Mouse (Mus musculus) T-helper 1 cell (primary cell): ENCODE measurements around the gene Glg1.
"Not testable (repeated sequence)": the region's sequence is repeated elsewhere in the genome, so short reads cannot be mapped to it uniquely, and the experiment has no call there.

ENCODE experiments used
- in situ Hi-C: fragments of 300-600 bp; cut with MboI, MseI; formaldehyde crosslinking; loops from one replicate; pipeline ENCODE4 v1.15.1; 2025; ENCODE audit warnings: high pct_unique_total_duplicates

Gene Glg1

DNA sequence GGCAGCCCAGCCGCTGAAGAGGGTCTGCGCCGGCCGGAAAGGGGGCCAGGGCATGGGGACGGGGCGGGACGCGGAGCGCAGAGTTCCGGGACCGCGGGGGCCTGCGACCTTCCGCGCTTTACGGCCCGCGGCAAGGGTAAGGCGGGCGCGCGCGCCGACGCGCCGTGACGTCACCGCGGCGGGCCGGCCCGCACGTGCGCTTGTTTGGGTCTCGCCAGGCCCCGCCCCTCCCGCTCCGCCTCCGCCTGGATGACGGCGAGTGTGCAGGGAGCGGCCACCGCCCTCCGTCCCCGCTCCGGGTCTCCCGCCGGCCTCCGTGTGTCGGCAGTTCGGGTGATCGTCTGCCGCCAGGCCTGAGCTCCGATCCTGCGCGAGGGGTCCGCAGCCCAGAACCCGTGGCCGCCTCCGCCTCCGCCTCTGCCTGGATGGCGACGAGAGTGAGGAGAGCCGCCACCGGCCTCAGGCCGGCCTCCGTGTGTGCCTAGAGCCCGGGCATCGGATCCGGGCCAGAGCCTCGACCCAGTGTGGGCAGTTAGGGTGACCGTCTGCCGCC lies 113.5 kb downstream of the Glg1 start:
- in situ Hi-C loops: not testable (repeated sequence)

DNA sequence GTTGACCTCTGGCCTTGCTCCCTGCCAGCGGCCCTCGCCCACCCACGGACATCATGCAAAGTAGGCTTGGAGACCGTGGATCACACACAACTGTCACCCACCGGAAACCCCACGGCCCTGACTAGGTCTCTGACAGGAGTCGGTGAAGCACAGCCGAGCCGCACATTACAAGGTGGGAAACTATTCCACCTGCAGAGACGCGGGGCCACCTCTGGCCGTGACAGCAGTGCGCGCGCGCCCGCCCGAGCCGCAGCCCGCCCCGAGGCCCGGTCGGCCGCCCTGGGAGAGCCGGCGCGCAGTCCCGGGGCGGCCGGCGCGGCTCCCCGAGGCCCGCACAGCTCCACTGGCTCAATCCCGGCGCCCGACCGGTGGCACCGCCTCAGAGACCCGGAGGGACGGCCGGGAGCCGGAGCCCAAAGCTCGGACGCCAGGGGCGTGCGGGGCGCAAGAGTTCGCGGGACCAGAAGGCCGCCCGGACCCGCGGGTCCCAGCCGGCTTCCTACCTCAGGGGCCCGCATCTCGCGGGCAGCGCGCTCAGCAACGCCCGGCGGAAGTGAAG lies 114.0 kb downstream of the Glg1 start:
- in situ Hi-C loops: loop anchor here (5.0 kb wide), 1 partner anchor 48 kb away; no protein-coding TSS in a partner anchor

DNA sequence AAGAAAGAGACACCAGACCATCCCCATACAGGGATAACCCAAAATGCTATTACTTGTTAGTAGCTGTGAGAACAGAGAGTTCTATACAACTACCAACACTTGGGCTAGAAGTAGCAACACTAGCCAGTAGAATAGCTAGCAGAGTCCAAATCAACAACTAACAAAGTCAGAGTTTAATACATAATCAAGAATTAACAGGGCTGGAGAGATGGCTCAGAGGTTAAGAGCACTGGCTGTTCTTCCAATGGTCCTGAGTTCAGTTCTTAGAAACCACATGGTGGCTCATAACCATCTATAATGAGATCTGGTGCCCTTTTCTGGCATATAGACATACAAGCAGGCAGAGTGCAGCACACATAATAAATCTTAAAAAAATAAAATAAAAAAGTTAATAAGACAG lies 116.5 kb downstream of the Glg1 start:
- in situ Hi-C loops: loop anchor here (5.0 kb wide), 1 partner anchor 45 kb away; no protein-coding TSS in a partner anchor

DNA sequence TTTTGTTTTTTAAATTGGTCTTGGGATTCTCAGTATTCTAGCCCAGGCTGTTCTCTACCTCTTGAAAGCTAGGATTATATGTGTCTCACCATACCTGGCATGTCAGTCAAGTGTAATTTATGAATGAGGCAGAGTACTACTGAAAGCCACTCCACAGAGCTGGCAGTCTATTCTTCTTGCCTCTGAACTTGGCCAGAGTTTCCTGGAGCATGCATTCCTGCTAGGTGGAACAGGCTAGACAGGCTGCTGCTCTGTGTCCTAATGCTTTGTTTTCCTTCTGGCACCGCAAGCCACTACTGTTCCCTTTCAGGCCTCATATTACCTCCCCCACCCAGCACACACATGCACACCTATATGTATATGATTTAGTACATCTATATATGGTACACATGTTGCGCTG lies 128.3 kb downstream of the Glg1 start:
- in situ Hi-C loops: no loop called here

DNA sequence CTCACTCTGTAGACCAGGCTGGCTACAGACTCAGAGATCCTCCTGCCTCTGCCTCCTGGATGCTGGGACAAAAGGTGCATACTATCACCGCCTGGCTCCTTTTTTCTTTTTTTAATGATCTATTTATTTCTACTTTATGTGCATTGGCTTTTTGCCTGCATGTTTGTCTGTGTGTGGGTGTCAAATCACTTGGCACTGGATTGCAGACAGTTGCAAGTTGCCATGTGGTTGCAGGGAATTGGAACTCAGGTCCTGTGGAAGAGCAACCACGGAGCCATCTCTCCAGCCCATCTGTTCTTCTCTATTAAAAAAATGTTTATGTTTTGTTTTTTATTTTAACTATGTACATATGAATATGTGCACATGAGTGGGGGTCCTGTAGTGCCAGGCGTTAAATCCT lies 139.5 kb downstream of the Glg1 start:
- in situ Hi-C loops: no loop called here

DNA sequence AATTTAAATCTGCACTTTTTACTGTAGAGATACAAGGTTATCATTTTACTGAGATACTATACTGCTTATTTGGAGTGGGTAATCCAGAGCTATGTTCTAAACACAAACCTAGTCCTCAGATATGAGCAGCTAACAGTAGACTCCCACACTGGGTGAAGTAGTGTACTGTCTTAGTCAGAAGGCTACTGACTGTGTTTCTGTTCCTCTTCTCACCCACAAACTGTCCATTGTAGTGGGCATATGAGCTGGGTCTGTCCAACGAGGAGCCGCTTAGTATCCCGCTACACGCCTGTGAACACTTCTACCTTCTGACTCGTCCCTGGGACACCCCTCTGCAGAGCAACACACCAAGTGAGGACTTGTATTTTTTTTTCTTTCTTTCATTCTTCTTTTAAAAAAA lies 144.1 kb downstream of the Glg1 start:
- in situ Hi-C loops: no loop called here
